Mouse (Mus musculus) frontal cortex, postnatal 25 days (tissue): ENCODE measurements around the gene Ttc28.

ENCODE experiments used
- DNase-seq, 2 experiments: peaks; one replicate each; pipeline ENCODE4 v3.0.0; 2022; ENCODE audit warnings: low spot score in 2 of 2

The Ttc28 gene

DNA sequence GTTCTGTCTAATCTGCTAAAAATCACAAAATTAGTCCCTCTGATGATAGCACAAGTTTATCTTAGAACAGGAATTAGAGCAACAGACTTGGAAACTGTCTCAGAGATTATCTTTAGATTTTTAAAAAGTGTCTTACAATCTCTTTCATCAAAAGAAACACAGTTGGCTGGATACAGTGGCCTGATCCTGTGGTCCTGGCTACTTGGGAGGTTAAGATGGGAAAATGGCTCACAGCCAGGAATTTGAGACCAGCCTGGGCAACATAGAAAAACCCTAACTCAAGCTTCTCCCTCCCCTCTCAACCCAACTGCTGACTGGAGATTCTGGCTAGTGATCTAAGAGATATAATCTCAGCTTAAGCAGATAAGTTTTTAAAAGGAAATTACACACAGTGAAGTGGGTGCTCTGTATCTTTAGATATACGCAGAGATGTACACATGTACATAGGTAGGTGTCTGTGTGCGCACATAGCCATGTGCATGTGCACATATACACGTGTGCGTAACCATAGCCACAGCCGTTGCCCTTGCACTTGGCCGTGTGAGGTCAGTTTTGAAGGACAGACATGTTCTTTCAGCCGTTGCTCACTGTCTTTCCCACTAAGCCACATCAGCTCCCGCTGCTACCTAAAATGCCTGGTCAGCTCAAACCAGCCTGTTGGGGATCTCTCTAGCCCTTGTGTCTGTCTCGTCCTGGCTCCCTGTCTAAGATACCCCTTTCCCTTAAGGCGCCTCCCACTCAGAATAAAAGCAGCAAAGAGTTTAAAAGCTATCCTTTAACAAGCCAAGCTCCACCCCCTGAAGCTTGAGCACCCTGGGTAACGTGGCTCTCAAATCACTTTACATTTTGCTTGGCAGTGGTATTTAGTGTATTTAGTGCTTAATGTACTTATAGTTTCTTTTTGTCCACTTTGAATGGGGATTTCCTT is 217.9 kb downstream of the Ttc28 start:
- DNase-seq, result no peak

DNA sequence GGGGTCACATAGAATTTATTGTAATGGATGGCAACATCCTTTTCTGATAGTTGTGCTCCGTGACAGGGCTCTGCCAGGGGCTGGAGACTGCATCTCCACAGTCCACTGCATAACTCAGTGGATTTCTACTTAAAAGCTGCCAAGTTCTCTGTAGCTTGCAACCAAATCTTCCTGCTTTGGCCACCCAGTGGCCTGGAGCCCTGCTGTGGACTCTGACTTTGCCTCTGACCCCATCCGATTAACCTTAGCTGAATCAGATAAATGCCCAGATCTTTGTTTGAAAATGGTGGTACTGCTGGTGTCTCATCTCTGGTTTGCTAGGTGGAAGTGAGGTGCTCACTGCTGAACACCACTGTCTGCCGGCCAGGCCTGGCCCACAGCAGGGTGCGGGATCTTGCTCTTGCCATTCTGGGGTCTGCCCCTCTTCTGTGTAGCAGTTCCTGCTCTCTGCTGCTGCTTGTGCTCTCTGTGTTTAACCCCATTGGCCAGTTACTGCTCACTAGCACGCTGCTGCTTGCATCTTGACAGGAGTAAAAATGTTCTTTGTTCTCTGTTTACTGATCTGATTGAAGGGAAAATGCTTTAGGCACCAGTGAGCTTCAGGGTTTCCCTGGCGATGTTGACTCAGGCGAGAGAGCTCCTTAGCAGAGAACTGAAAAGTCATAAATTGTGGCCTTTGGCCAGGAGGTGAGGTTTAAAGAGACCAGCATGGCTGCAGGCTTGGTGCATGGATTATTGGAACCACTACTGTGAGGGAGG is 219.1 kb downstream of the Ttc28 start:
- no peak for DNase-seq

DNA sequence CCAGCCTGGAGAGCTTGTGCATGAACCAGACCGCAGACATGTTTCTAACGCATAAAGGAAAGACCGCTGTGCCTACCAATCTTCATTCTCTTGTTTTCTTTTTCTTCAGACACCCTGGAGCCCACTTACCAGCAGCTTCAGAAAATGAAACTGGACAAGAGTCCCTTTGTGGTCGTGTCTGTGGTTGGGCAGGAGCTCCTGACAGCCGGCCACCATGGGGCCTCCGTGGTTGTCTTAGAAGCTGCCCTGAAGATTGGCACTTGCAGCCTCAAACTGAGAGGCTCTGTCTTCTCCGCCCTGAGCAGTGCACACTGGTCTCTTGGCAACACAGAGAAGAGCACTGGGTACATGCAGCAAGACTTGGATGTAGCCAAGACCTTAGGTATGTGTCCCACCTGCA is 221.0 kb downstream of the Ttc28 start:
- DNase-seq, result no peak

DNA sequence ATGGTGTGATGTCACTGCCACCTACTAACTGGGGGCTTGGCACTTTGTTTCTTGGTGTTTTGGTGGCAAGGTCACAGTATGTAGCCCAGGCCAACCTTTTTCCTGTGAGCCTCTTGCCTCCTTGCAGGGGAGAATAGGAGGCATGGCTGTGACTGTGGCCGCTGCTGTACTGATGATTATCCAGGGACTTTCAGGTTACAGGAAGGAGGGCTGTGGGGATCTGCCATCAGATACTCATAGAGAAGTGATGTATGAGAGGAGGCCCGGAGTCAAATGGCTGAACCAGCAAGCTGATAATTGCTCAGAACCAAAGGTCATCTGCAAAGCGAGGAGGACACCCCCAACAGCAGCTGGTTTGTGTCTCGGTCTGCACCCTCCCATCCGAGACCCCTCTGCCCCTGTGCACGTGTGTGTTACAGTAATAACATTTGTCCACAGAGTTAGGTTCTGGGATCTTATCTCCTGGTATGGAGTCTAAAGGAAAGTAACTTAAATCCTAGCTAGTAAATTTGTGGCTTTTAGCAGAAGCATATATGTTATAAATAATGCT is 221.9 kb downstream of the Ttc28 start:
- no peak for DNase-seq

DNA sequence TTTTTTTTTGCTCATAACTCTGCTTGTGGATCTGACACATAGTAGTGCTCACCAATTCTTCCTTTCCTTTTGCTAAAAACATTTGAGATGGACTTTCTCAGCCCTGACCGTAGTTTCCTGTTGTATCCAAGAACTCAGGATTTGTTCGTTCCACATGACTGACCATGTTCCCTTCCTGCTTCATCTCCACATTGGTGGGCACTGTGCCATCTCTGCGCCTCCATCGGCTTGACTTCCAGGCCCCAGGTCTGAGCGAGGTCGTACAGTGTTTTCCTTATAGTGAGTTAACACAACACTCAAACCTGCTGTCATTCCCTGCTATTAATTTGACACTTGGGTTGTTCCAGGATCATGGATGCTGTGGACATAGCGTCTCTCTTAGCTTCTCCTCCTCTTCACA is 225.2 kb downstream of the Ttc28 start:
- DNase-seq, result no peak

DNA sequence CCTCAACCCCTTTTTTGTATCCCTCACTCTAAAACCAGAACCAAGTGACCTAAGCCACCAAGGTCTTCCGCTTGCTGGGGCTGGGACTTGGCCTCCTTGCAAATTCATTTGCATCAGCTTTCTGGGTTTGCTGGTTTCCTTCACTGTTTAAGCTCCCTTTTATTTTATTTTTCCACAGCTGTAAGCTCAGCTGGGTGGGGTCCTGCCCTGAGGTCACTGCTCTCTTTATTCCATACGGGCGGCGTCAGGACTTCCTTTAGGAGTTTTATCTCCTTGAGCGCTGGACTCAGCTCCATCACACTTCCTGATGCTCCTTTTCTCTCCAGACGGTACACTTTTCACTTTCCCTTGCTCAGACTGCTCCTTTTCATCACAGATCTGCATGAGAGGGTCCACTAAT is 231.8 kb downstream of the Ttc28 start:
- DNase-seq, result no peak

DNA sequence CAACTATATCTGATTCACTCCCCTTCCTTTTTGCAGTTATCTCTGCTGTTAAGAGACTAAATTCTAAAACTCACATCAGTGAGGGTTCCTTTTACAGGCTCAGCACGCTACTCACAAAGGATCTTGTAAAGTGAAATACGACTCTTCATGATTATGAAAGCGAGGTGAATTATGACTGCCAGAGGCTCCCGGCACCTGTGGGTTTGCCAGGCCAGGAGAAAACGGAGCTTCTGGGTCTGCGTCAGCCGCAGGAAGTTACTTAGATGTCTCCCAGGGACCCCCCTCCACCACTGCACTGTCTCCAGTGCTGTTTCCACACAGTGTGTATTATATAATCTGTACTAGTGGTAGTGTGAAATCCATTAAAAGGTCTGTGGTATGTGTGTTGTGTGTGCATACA is 233.6 kb downstream of the Ttc28 start:
- no peak for DNase-seq

DNA sequence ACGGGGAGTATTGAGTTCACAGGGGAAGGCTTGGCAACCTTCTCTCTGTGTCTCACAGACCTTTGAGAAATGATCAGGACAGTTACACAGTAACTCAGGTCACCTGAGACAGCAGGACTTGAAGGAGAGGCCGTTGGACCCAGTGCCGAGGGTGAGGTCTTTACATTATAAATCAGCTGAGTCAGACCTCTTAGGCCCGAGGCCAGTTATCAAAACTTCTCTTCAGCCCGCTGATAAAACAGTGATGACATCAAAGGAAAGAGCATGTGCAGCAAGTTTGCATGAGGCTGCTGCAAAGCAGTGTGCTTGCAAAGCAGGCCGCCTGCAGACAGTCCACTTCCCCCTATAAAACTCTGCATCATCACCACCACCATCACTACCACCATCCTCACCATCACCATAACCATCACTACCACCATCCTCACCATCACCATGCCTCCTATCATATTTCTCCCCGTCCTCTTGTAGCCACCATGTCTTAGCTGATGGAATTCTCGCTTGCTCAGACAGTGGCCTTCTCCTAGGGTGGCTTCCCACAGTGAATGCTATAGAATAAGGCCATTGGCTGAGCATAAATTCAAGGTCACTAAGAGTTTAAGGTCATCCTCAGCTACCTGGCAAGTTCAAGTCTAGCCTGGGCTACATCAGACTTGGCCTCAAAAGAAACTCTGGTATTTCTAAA is 234.2 kb downstream of the Ttc28 start:
- DNase-seq, result no peak

DNA sequence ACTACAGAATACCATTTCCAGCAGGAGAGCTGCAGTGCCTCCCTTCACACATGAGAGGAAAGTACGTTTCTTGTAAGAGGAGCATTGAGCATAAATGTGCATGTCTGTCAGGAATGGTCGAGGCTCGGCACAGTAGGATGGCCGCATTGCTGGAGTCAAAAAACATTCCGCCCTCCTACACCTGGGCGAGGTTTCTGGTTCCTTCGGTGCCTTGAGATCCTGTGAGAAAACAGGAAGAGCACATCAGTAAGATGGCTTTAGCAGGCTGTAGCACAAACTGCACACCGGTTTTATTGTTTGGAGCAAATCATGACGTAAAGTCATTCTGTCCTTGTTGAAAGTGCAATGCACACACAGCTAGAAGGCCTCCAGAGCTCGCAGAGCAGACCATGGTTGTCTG is 235.0 kb downstream of the Ttc28 start:
- no peak for DNase-seq

DNA sequence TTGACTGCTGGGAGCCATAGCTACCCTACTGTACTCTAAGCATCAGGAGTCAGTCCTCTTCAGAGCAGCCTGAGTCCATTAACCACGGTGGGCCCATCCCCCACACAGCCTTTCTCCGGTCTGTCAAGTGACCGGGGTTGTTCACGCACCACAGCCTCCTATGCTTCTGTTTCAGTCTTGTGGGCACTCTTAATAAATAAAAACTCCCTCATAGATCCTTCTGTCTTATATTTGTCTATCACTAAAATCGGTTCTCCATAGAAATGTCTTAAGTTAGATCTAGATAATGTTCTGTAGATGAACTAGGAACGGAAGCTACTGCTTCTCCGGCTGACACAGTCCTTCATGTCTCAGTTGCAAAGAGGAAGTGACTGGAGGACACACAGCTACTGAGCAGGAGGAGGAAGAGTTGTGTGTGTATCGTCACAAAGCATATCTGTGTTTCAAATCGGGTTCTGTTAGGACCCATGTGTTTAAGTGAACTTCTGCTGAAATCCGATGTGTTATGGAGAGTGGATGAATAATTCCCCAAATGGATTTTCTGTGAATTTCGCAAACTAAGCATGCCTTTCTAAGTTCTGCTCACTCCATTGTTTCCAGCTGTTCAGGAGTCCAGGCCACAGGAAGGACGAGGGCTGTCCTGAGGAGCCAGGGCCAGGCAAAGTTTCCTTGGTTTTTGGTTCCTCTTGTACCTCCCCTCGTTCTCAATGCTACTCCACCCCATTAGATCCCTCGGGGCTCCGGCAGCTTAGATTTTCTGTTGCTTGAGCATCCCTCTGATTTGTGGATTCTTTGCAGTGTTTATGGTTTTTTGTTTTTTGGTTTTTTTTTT is 236.1 kb downstream of the Ttc28 start:
- DNase-seq, result no peak

DNA sequence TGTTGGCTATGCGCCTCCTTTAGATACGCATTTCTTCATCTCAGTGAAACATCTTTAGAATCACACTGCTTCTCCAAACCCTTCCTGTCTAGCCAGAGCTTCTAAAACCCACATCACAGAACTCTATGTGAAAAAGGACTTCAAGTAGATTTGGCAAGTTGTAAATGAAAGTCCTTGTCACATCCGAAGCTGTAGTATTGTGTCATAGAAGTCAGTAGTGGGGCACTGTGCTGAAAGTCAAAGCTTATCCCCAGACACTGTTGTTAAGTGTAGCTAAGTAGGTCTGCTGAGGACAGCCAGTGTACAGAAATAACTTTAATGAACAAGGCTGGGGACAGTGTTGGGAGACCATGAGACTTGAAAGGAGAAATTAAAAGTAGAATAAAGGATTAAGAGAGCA is 240.2 kb downstream of the Ttc28 start:
- no peak for DNase-seq

DNA sequence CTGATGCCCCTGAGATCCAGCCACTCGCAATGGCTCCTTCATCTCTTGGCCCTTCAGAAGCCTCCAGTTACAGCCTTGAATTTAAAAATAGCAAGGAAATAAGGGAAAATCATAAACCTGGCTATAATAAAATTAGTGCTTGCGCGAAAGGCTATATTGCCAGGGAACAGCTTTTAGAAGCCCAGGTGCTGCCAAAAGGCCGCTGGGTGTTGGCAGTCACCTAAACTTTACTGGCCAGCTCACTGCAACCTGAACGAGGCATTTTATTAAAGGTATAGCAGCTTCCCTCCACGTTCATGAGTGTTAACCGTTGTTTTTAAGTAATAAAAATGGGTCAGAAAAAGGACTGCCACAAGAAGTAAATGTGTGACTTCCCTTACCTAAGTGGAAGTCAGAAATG is 240.7 kb downstream of the Ttc28 start:
- DNase-seq, result no peak

DNA sequence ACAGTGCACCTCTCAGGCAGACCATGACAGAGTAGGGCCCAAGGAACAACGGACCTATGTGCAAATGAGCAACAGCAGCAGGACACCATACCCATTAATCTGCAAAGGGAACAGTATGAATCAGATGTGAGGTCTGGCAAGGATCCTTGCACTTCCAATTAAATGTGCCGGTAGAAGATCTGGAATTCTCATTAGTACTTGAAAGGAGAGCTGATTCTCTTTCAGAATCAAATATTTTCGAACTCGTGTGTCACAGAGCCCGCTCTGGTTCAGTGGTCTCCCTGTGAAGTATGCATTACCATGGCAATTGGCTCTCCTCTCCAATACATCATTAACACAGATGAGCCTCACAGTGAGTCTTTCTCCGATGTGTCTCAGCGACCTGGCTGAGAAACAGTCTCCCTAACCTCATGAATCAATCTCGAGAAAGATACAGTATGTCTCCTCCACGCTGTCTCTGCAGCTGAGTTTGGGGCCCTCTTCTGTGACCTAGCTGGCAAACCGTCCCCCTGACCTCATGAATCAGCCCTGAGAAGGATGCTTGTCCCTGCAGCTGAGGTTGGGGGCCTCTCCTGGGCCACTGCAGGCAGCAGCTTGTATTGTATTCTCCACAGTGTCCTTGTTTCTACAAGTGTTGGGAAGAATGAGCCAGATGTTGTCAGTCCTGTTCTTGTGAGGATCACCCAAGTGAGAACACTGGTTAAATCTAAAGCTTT is 241.3 kb downstream of the Ttc28 start:
- no peak for DNase-seq

DNA sequence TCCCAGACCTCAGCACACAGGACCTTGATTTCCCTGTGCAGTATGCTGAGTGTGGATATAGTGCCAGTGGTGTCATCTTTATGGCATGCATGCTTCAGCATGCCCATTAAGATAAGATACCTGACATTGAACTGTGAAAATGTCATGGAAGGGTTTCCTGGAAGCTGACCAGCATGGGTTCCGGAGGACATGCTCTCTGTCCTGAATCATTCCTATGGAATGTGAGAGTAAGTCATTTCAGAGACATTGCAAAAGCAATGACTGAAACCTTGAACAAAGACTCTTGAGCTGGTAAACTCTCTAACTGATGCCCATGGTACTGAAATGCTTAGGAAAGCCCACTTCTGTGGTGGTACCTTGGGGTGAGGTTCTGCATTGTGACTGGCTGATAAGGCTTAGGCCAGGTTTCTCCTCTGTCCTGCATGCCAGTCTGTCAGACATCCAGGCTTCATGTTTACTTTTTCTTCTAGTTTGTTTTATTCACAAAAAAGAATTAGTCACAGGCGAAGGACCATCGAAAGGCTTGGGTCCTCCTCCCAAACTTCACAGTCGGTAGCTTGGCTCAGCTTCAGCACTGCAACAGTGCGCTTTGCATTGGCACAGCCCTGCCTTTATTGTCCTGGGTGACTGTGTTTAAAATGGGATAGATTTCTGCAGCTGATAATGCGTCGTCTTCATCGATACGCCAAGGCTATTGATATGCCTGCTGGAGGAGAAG is 242.9 kb downstream of the Ttc28 start:
- no peak for DNase-seq

DNA sequence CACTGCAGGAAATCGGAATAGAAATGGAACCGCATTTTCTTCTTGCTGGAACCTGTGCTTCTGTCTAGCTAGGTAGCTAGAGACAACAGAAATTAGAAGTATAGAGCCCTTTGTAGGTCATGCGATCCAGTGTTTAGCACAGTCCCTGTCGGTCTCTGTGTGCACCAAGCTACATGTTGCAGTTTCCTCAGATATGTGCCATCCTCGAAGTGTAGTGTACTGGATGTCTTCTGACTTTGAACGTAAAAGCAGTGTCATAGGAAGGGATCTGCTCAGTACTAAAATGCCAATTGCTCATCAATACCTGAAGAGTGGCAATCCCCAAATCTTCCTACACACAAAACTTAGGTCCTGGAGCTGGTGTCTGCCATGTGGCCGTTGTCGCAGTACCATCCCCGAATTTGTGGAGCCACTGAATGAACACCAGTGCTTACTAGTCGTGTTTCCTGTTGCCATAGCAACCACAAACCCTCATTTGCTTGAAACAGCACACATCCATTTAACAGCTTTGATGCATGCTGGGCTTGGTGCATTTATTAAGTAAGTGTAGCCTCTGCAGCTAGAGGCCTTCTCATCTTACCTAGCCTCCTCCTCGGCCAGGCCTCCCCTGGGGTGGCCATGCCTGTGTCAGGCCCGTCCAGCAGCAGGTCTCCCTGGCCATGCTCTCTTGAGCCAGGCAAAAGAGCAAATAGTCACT is 243.6 kb downstream of the Ttc28 start:
- DNase-seq, result no peak

DNA sequence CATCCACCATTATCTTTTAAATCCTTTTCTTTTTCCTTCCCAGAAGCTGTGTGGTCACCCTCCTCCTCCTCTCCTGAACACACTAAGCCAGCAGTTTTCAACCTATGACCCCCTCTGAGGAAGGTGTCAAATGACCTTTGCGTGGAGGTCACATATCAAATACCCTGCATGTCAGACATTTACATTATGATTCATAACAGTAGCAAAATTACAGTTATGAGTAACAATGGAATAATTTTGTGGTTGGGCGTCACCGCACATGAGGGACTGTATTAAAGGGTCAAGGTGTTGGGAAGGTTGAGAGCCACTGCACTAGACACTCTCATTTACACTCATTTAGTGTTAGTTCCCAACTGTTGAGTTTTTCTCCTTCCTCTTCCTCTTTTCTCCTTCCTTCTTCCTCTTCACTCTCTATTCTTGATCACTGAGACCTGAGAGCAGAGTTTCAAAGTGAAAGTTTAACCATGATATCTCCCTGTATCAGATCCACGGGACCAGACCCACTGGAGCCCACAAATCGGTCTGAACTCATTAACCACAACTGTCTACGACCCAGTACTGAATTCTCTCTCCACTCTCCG is 245.1 kb downstream of the Ttc28 start:
- no peak for DNase-seq

DNA sequence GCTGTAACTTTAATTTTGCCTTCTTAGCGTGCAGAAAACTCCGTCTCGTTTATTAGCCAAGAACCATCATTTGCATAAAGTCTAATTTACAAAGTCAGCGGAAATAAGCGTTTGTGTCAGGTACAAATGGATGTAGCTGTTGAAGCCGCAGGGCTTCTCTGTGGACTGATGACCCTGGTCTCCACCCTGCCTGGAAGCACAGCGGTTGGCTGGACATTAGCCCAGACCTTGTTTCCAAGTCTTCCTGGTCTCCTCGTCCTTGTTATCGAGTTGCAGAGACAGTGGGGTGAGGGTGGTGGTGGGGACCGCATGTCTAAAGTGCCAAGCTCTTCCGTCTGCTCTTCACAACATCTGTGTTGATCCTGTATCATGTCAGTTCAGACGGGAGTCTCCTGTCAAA is 246.1 kb downstream of the Ttc28 start:
- no peak for DNase-seq

DNA sequence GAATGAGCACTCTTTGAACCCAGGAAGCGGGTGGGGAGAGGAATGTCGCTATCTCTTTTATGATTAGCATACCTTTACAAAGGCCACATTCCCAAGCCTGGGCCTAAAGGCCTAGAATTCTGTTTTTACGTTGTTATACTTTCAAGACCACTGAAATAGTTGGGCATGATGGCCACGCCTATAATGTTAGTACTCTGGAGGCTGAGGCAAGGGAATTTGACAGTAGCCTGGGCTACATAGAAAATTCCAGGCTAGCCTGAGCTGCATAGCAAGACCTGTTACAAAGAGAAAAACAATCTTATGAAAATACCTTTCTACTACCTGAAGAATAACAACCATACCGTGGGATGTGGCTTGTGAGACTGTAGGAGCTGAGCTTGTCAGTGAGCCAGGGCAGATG is 248.2 kb downstream of the Ttc28 start:
- DNase-seq, result no peak

DNA sequence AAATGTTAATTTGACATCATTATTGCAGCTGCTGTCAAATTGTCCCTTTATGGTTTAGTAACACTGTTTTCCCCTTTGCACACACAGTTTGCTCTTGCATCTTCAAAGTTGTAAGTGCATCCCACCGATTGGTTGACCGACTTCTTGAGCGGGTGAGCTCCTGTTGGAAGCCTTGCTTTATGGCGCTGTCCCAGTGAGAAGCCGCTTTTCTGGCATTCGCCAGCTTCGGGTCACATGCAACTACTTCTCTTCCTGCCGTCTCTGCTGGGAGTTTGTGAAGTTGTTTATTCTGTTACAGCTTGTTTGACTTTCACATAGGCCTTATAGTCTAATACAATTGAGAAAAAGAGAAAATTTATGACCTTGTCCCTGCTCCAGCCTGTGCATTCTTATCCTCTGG is 250.5 kb downstream of the Ttc28 start:
- no peak for DNase-seq
